Mouse (Mus musculus) cerebellum, adult 2 months (tissue): ENCODE measurements at regions not wholly inside any gene's neighbourhood (a gene's known extent, or its start where the extent isn't known, plus 50 kb on each side); places are given as distances from the start of the nearest gene placed in this dataset.

Experiments used
- CTCF ChIP-seq: fragments of 200-500 bp; IDR thresholded peaks from 2 replicates; pipeline ENCODE4 v1.5.1; 2011; ENCODE audit warnings: low read depth, mild to moderate bottlenecking, control low read depth, low read length, moderate library complexity, borderline replicate concordance; ENCODE audit not compliant: insufficient read depth
- POLR2A ChIP-seq: fragments of 200-500 bp; IDR thresholded peaks from 2 replicates; pipeline ENCODE4 v1.6.1; 2011; ENCODE audit warnings: low read length, control low read depth, borderline replicate concordance; ENCODE audit not compliant: insufficient read depth

DNA sequence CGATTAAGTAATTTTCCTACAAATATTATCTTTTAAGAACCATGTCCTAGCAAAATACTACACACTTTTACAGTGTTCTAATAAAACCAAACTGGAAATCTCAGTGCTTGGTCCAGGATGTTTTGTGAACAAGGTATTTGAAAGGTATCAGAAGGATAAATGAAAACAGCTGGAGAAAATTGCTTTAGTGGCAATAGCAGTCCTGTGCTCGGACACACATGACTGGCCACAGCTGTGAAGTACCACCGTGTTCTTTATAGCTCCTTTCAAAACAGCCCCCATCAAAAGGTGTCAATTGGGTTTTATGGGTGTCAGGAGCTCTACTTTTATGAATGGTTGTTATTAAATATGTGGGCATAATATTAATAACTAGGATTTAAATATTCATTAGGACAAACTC lies 293.5 kb downstream of the Sema3d start:
- TF ChIP-seq CTCF (no peak), POLR2A (no peak)
